8 mouse cellular contexts compared by ENCODE assay signal in genomic region chr12:33394804-33395623, GRCm38 (mm10). TPM values are rescaled to one million over a fixed set of nuclear protein-coding genes. Genes with fewer than 3 reads are reported as not detected.
DNase-seq lines count a peak whose midpoint lies in the region; ATAC-seq lines count a peak whose summit lies in the region.

Efcab10 (plus strand) TSS chr12:33394854.

- peaks cover 5 to 8% of the 10 kb centered on the region in 2 experiments; a peak in 2 of 4 replicates for H3K4me1 ChIP-seq in heart, embryonic 14.5 days (ENCODE audit: control insufficient read depth in 2 of 2, insufficient read depth in 2 of 2, low read length in 2 of 2)
- peaks cover 10% of the 10 kb centered on the region for H3K4me1 ChIP-seq in embryonic facial prominence, embryonic 10.5 days
- peaks cover 3% of the 10 kb centered on the region for H3K4me1 ChIP-seq in hindbrain, embryonic 16.5 days (ENCODE audit: control insufficient read depth, insufficient read depth, low read depth, low read length)
- H3K4me1 ChIP-seq in neural tube, embryonic 11.5 days (ENCODE audit: control insufficient read depth, insufficient read depth, low read length) = peaks cover 8% of the 10 kb centered on the region

- no peaks in the 10 kb centered on the region for H3K36me3 ChIP-seq in heart, embryonic 14.5 days (ENCODE audit: control insufficient read depth, insufficient read depth, low read length)
- H3K36me3 ChIP-seq in embryonic facial prominence, embryonic 10.5 days (replicated peaks) = no peaks in the 10 kb centered on the region
- H3K36me3 ChIP-seq in hindbrain, embryonic 16.5 days (ENCODE audit: control insufficient read depth, insufficient read depth, low read length) = no peaks in the 10 kb centered on the region
- H3K36me3 ChIP-seq in neural tube, embryonic 11.5 days (ENCODE audit: control insufficient read depth, insufficient read depth, low read length) = no peaks in the 10 kb centered on the region

- 10% methylated on average over 24 of the region's 24 CpGs for WGBS in heart, embryonic 14.5 days
- 12% methylated on average over 24 of the region's 24 CpGs for WGBS in embryonic facial prominence, embryonic 10.5 days
- WGBS in hindbrain, embryonic 16.5 days = 5% methylated on average over 24 of the region's 24 CpGs
- WGBS in neural tube, embryonic 11.5 days = 7% methylated on average over 24 of the region's 24 CpGs

- no peak within 1 kb of the TSS for H3K27ac ChIP-seq in heart, embryonic 14.5 days (replicated peaks in 1 of 2; ENCODE audit: control insufficient read depth in 1 of 2, insufficient read depth in 1 of 2, low read depth in 2 of 2, low read length in 2 of 2)
- peak within 1 kb of the TSS; percentile 67 for H3K27ac ChIP-seq in embryonic facial prominence, embryonic 10.5 days (replicated peaks)
- H3K27ac ChIP-seq in hindbrain, embryonic 16.5 days (ENCODE audit: low read depth, low read length) = peak within 1 kb of the TSS; percentile 74
- peak within 1 kb of the TSS; percentile 31; the same call in 1 of the 2 replicates for H3K27ac ChIP-seq in neural tube, embryonic 11.5 days (ENCODE audit: low read depth, low read length)

- no peaks in the 10 kb centered on the region for H3K27me3 ChIP-seq in heart, embryonic 14.5 days (ENCODE audit: control insufficient read depth, insufficient read depth, low read length)
- no peaks in the 10 kb centered on the region for H3K27me3 ChIP-seq in embryonic facial prominence, embryonic 10.5 days (replicated peaks; ENCODE audit: low read depth, poor library complexity, severe bottlenecking)
- H3K27me3 ChIP-seq in hindbrain, embryonic 16.5 days (replicated peaks; ENCODE audit: control insufficient read depth, insufficient read depth, low read length) = no peaks in the 10 kb centered on the region
- no peaks in the 10 kb centered on the region for H3K27me3 ChIP-seq in neural tube, embryonic 11.5 days (ENCODE audit: control insufficient read depth, insufficient read depth, low read length)

- H3K9me3 ChIP-seq in heart, embryonic 14.5 days (ENCODE audit: control insufficient read depth, low read length) = no peaks in the 10 kb centered on the region
- no peaks in the 10 kb centered on the region for H3K9me3 ChIP-seq in embryonic facial prominence, embryonic 10.5 days
- no peaks in the 10 kb centered on the region for H3K9me3 ChIP-seq in hindbrain, embryonic 16.5 days (ENCODE audit: control insufficient read depth, low read length)
- no peaks in the 10 kb centered on the region for H3K9me3 ChIP-seq in neural tube, embryonic 11.5 days (ENCODE audit: control insufficient read depth, low read length)

- peak within 1 kb of the TSS; percentile 10 to 20 for H3K4me3 ChIP-seq in heart, embryonic 14.5 days (ENCODE audit: control insufficient read depth in 1 of 2, insufficient read depth in 1 of 2, low read depth in 1 of 2, low read length in 2 of 2)
- H3K4me3 ChIP-seq in embryonic facial prominence, embryonic 10.5 days = peak within 1 kb of the TSS; percentile 57
- peak within 1 kb of the TSS; percentile 38 for H3K4me3 ChIP-seq in hindbrain, embryonic 16.5 days (ENCODE audit: low read length)
- H3K4me3 ChIP-seq in neural tube, embryonic 11.5 days (ENCODE audit: low read depth, low read length) = peak within 1 kb of the TSS; percentile 20

- no peak for ATAC-seq in heart, embryonic 14.5 days (ENCODE audit: insufficient number of reproducible peaks, insufficient read depth, low FRiP score, low read depth)
- ATAC-seq in hindbrain, embryonic 16.5 days = peak; percentile 93
- ATAC-seq in neural tube, embryonic 11.5 days (ENCODE audit: insufficient read depth, low FRiP score, low TSS enrichment) = peak; percentile 71
- no peak for ATAC-seq in granulocyte monocyte progenitor cell, adult 5-6 weeks (replicated peaks; ENCODE audit: poor library complexity, severe bottlenecking)

- no peak for DNase-seq in heart, adult 8-10 months (ENCODE audit: low spot score)
- DNase-seq in embryonic facial prominence, embryonic 10.5 days (ENCODE audit: low spot score) = peak; percentile 73
- peak; percentile 28 to 72 for DNase-seq in left cerebral cortex, adult 8-10 months (ENCODE audit: low spot score in 2 of 2)
- peak; percentile 62 for DNase-seq in neural tube, embryonic 11.5 days (ENCODE audit: low spot score)
- DNase-seq in B cell, adult 2 months = no peak

- peak within 1 kb of the TSS; percentile 36; the same call in 1 of the 2 replicates for H3K9ac ChIP-seq in heart, embryonic 14.5 days (ENCODE audit: low read length)
- peak within 1 kb of the TSS; percentile 62 for H3K9ac ChIP-seq in hindbrain, embryonic 16.5 days (ENCODE audit: low read depth, low read length)
- peak within 1 kb of the TSS; percentile 23 for H3K9ac ChIP-seq in neural tube, embryonic 11.5 days (ENCODE audit: low read length)

- H3K4me2 ChIP-seq in heart, embryonic 14.5 days (ENCODE audit: low read length) = peak within 1 kb of the TSS; percentile 60
- peak within 1 kb of the TSS; percentile 64 for H3K4me2 ChIP-seq in hindbrain, embryonic 16.5 days (ENCODE audit: low read length)
- H3K4me2 ChIP-seq in neural tube, embryonic 11.5 days (ENCODE audit: low read depth) = peak within 1 kb of the TSS; percentile 59

RNA-seq across cellular contexts. Expression of gene Efcab10, which starts in this region (rescaled TPM):
- not detected in 2 replicates for polyA plus RNA-seq in heart, embryonic 14.5 days (2014; fragmentation: Nextera tagmentation; extraction: Ambion mirVana)
- total RNA-seq in heart, adult 8-10 months (2022) = not detected
- 0.48 and 1.0 TPM in 2 replicates for polyA plus RNA-seq in embryonic facial prominence, embryonic 10.5 days (2016; fragmentation: Nextera tagmentation; extraction: Ambion mirVana)
- 4.3 and 6.2 TPM in 2 replicates for polyA plus RNA-seq in hindbrain, embryonic 16.5 days (2015; fragmentation: Nextera tagmentation; extraction: Ambion mirVana)
- 1 to 10 TPM; 2.3 to 4.3 (median 3.2) TPM for total RNA-seq in left cerebral cortex, adult 8-10 months (2022)
- polyA plus RNA-seq in neural tube, embryonic 11.5 days (2014; fragmentation: Nextera tagmentation; extraction: Ambion mirVana) = not detected in 2 replicates
- total RNA-seq in granulocyte monocyte progenitor cell, adult 5-6 weeks (2014; fragmentation: Nextera tagmentation) = not detected in 2 replicates
- not detected in 2 replicates for total RNA-seq in granulocyte monocyte progenitor cell, adult 5-6 weeks (2017)

Comparison
In these comparisons a context has a peak if more than half of its experiments do, and no peak if none do; other contexts are left out.
1. Peak in DNase-seq, ATAC-seq, H3K4me3 ChIP-seq, H3K27ac ChIP-seq, H3K9ac ChIP-seq and H3K4me2 ChIP-seq in neural tube, embryonic 11.5 days; RNA of the gene not detected or under 1 TPM.
2. H3K27ac ChIP-seq: peak in embryonic facial prominence, embryonic 10.5 days (single experiment) and hindbrain, embryonic 16.5 days (single experiment); none in heart, embryonic 14.5 days (0 of 2).
3. DNase-seq: peak in embryonic facial prominence, embryonic 10.5 days (single experiment) and left cerebral cortex, adult 8-10 months (2 of 2); none in heart, adult 8-10 months (single experiment) and B cell, adult 2 months (0 of 2).
4. Peak in every context shown above with its lines, with median percentiles within 50 percentile points of each other: H3K4me2 ChIP-seq, H3K4me3 ChIP-seq and H3K9ac ChIP-seq.